Mouse (Mus musculus): ENCODE measurements around the gene Tac4. TPM values are rescaled to one million over a fixed set of nuclear protein-coding genes. Genes with fewer than 3 reads are reported as not detected.

The Tac4 gene
- polyA plus RNA-seq, 1 experiment from 2014 or later: not detected

DNA sequence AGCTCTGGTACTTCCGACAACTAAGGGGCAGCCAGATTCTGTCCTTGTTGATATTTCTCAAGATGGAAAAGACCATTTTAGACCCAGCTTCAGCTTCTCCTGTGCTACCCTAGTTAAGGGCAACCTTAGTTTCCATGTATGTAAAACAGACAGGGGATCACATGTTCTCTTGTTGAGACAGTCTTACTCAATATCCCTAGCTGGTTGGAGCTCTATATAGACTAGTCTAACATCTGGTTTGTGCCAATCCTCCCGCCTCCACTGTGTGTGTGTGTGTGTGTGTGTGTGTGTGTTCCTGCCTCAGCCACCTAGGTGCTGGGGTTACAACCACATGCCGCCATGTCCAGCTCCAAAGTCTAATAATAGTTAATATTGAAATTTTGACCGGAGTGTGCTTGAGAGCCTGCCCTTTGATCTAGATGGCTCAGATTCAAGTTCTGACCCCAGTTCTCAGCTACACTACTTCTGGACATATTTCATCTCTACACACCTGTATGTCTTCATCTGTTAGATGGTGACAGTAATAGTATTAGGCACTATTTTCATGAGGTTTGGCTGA is 3.2 kb downstream of the Tac4 start:
- Histone ChIP-seq H3K4me1 (replicated peaks) (peaks cover 7% of the 10 kb centered on the region), H3K9ac (no peak overlapping the region), H3K9me3 (no peaks in the 10 kb centered on the region), H3K27ac (peak overlapping the region; percentile 72), H3K36me3 (no peaks in the 10 kb centered on the region), H3K4me2 (replicated peaks) (no peak overlapping the region), H3K27me3 (replicated peaks) (no peaks in the 10 kb centered on the region), H3K4me3 (replicated peaks) (no peak overlapping the region)
- 76% methylated on average over 4 of the region's 4 CpGs for WGBS
- ATAC-seq: no peak

DNA sequence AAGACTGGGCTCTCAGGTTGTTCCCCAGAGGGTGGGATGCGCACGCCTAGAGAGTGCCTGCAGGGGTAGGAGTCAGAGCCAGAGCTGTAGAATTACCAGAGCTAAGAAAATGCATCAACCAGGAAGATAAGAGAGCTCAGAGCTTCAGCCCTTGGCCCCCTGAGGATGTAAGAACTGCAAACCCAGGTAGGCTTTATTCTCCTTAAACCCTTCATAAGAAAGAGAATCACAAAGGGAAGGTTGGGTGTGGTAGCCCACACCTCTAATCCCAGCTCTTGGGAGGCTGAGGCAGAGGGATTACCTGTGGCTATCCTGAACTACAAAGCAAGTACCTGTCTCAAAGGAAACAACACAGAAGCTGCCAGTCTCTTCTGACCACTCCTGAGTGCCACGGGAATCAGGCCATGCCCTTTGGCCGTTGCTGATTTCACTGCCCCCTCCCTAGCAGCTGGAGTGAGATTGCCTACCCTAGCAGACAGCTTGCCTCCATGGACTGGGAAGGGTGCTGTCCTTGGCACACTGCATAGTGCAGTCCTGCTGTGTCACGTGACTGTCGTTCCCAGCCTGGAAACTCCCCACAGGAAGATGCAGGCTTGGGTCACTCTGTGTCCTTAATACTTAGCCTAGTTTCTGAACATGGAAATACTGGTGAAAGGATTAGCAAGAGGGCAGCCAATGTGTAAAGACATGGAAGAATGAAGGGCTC is 5.4 kb downstream of the Tac4 start:
- Histone ChIP-seq H3K4me1 (replicated peaks) (0 out of 2 replicates have a peak, but pooled peaks cover 5% of the 10 kb centered on the region), H3K27me3 (replicated peaks) (no peaks in the 10 kb centered on the region), H3K4me3 (replicated peaks) (no peak overlapping the region), H3K9ac (no peak overlapping the region), H3K4me2 (replicated peaks) (no peak overlapping the region), H3K36me3 (peaks cover 5% of the 10 kb centered on the region; the same call in 1 of the 2 replicates), H3K27ac (no peak overlapping the region), H3K9me3 (no peaks in the 10 kb centered on the region)
- ATAC-seq: peak; percentile 34; the same call in 1 of the 2 replicates
- 56% methylated on average over 6 of the region's 6 CpGs for WGBS

DNA sequence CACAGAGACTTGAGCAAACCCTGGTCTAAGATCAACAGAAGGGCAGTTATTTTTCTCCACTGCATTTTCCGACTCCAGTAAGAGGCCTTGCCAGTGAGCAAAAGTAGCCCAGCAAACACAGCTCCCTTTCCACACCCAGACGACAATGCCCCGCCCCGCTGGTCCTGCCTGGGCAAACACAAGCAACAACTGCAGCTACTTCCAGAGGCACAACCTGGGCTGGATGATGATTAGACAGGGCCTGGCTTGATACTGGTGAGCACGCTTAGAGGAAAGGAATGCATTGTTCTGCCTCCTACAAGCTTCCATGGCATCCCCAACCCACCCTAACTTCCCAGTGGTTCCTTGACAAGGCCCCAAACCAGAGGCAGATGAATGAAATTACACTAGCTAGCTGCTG is 12.3 kb downstream of the Tac4 start:
- H3K4me2 ChIP-seq (replicated peaks): no peak overlapping the region
- no peak for ATAC-seq
- H3K4me1 ChIP-seq (replicated peaks): no peaks in the 10 kb centered on the region
- no peaks in the 10 kb centered on the region for H3K9me3 ChIP-seq
- peaks cover 58% of the 10 kb centered on the region for H3K36me3 ChIP-seq
- no peak overlapping the region for H3K9ac ChIP-seq
- no peak overlapping the region for H3K27ac ChIP-seq
- no peaks in the 10 kb centered on the region for H3K27me3 ChIP-seq (replicated peaks)
- H3K4me3 ChIP-seq (replicated peaks): no peak overlapping the region
- WGBS: 71% methylated on average over 5 of the region's 5 CpGs

DNA sequence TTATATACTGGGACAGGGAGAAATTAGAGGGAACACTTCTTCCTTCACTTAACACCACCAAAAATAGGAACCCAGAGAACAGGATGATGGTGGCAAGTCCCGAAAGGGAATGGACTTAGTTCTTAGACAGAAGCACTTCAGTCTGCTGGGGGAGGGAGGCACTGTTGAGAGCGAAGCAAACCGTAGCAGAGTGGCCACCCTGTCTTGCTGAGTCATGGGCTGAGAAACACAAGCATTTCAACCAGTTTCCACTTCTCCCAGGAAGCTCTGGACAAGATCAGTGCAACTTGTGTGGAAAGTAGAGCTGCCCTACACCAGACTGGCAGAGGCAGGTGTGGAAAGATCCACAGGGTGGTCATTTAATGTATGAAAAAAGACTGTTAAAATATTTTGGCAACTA is 13.3 kb downstream of the Tac4 start:
- Histone ChIP-seq H3K27ac (no peak overlapping the region), H3K27me3 (replicated peaks) (no peaks in the 10 kb centered on the region), H3K9me3 (no peaks in the 10 kb centered on the region), H3K4me2 (replicated peaks) (no peak overlapping the region), H3K36me3 (peaks cover 64% of the 10 kb centered on the region), H3K4me1 (replicated peaks) (no peaks in the 10 kb centered on the region), H3K9ac (no peak overlapping the region), H3K4me3 (replicated peaks) (no peak overlapping the region)
- 72% methylated on average over 3 of the region's 3 CpGs for WGBS
- ATAC-seq: no peak

DNA sequence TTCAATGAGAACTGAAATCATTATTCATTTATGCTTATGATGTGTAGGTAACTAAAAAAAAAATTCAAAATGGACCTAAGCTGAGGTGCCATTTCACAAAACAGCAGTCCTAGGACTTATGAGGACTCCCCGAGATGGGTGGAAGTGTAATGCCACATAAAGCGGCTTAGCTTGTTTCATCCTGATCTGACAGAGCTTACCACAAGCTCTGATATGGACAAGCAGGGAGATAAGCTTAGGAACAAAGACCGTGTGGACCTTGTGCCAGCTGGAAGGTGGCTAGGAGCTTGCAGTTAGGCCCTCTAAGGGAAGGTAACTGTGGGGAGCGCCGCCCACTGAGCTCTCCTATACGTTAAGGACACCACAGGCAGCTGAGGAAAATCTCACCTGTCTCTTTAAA is 14.7 kb downstream of the Tac4 start:
- H3K4me1 ChIP-seq (replicated peaks): no peaks in the 10 kb centered on the region
- no peak overlapping the region for H3K27ac ChIP-seq
- no peak overlapping the region for H3K9ac ChIP-seq
- H3K27me3 ChIP-seq (replicated peaks): no peaks in the 10 kb centered on the region
- no peak for ATAC-seq
- H3K4me3 ChIP-seq (replicated peaks): no peak overlapping the region
- H3K9me3 ChIP-seq: no peaks in the 10 kb centered on the region
- 83% methylated on average over 6 of the region's 6 CpGs for WGBS
- H3K4me2 ChIP-seq (replicated peaks): no peak overlapping the region
- H3K36me3 ChIP-seq: peaks cover 71% of the 10 kb centered on the region

DNA sequence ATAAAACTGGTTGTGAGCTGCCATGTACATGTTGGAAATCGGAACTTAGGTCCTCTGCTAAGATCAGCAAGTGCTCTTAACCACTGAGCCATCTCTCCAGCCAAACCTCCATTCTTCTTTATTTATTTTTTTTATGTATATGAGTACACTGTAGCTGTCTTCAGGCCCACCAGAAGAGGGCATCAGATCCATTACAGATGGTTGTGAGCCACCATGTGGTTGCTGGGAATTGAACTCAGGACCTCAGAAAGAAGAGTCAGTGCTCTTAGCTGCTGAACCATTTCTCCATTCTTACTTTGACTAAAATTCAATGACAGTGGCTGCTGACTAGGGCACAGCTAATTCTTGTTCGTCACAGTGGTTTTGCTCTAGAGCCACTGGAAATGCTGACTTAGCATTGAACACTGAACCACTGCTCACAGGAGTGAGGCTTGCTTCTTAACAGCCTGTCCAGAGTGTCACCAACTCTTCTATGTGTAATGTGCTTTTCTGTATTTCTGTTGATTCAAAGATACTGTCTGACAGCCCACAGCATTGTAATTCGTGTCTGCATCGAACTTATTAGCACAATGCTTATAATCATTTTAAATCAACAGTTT is 17.8 kb downstream of the Tac4 start:
- ATAC-seq: no peak
- H3K4me1 ChIP-seq (replicated peaks): no peaks in the 10 kb centered on the region
- H3K27me3 ChIP-seq (replicated peaks): no peaks in the 10 kb centered on the region
- peaks cover 61% of the 10 kb centered on the region for H3K36me3 ChIP-seq
- no peak overlapping the region for H3K4me2 ChIP-seq (replicated peaks)
- no peak overlapping the region for H3K4me3 ChIP-seq (replicated peaks)
- no peak overlapping the region for H3K27ac ChIP-seq
- no peak overlapping the region for H3K9ac ChIP-seq
- WGBS: 89% methylated on average over 4 of the region's 4 CpGs
- no peaks in the 10 kb centered on the region for H3K9me3 ChIP-seq

DNA sequence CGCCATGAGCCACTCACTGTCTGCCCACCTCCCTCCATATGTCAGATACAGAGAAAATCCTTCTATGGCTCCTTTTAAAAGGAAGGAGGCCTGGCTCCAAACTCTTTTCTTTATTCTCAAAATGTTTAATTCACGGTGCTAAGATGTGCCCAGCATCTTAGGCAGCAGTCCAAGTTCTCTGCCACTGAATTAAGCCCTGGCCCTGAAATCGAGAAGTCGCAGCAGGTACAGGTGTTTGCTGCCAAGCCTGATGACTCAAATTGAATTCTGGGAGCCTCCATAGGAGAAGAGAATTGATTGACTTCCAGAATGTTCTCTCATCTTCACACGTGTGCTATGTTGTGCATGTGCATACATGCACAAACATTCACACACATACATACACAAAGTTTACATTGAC is 21.0 kb downstream of the Tac4 start:
- H3K9ac ChIP-seq: no peak overlapping the region
- ATAC-seq: no peak
- no peak overlapping the region for H3K4me3 ChIP-seq (replicated peaks)
- no peak overlapping the region for H3K27ac ChIP-seq
- no peaks in the 10 kb centered on the region for H3K9me3 ChIP-seq
- H3K4me1 ChIP-seq (replicated peaks): no peaks in the 10 kb centered on the region
- no peak overlapping the region for H3K4me2 ChIP-seq (replicated peaks)
- no peaks in the 10 kb centered on the region for H3K27me3 ChIP-seq (replicated peaks)
- WGBS: 93% methylated on average over 5 of the region's 5 CpGs
- H3K36me3 ChIP-seq: peaks cover 51% of the 10 kb centered on the region

DNA sequence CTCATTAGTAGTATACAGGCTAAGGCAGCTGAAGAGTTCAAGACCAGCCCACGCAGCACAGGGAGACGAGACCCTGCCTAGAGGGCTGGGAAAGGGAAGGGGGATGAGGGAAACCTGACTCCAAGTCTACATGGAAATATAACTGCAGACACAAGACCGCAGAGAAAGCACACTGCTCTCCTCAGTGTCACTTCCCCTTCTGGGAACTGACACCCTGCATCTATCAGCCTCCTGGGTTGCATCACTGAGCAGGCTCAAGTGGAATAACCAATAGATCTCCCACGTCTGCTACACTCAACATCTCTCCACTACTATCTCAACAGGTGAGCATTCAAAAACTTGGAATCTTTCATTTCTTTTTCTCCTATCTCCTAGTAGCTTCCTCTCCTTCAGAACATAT is 30.7 kb downstream of the Tac4 start:
- Histone ChIP-seq H3K4me3 (replicated peaks) (no peak overlapping the region), H3K9ac (no peak overlapping the region), H3K9me3 (no peaks in the 10 kb centered on the region), H3K4me1 (replicated peaks) (no peaks in the 10 kb centered on the region), H3K27ac (no peak overlapping the region), H3K27me3 (replicated peaks) (no peaks in the 10 kb centered on the region), H3K4me2 (replicated peaks) (no peak overlapping the region), H3K36me3 (peaks cover 38% of the 10 kb centered on the region)
- no peak for ATAC-seq
- 72% methylated on average over 4 of the region's 4 CpGs for WGBS

DNA sequence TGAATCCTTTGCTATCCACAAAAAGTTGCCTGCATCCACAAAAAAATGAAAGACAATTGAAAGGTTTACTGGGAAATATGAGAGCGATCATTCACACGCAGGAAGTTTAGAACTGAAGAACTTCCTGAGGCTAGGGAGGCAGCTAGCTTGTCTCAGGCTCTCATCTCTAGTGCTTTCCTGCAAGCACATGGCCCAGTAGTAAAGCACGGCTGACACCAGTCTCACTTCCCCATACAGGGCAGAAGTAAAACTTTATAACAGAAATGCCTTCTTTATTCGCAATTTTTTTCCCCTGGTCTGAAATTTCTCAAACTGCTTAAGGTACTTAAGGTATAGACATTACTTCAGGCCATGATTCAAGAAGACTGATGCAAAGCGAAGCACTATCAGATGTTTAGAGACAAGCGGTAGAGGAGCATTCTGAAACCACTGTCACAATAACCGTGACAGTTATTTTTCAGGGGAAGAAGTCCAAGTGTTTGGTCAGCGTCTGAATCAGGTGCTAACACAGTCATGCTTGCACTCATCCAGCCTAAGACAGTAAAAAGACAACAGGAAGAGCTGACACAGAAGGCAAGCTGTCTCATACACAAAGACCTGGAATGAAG is 31.8 kb downstream of the Tac4 start:
- H3K9ac ChIP-seq: no peak overlapping the region
- H3K4me1 ChIP-seq (replicated peaks): no peaks in the 10 kb centered on the region
- no peak overlapping the region for H3K4me2 ChIP-seq (replicated peaks)
- 85% methylated on average over 8 of the region's 8 CpGs for WGBS
- H3K9me3 ChIP-seq: no peaks in the 10 kb centered on the region
- H3K4me3 ChIP-seq (replicated peaks): no peak overlapping the region
- no peaks in the 10 kb centered on the region for H3K27me3 ChIP-seq (replicated peaks)
- peaks cover 38% of the 10 kb centered on the region for H3K36me3 ChIP-seq
- H3K27ac ChIP-seq: no peak overlapping the region
- ATAC-seq: no peak

DNA sequence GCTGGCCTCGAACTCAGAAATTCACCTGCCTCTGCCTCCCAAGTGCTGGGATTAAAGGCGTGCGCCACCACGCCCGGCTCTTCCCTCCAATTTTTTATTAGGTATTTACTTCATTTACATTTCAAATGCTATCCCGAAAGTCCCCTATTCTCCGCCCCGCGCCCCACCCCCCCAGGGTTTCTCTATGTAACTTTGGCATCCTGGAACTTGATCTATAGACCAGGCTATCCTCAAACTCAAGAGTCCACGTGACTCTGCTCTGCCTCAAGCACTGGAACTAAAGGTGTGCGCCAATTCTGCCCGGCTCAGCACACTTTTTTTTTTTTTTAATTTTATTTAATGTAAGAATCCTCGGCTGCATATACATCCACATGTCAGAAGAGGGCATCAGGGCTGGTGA is 34.4 kb downstream of the Tac4 start:
- Histone ChIP-seq H3K9me3 (no peaks in the 10 kb centered on the region), H3K4me3 (replicated peaks) (no peak overlapping the region), H3K4me1 (replicated peaks) (no peaks in the 10 kb centered on the region), H3K36me3 (peaks cover 39% of the 10 kb centered on the region), H3K4me2 (replicated peaks) (no peak overlapping the region), H3K9ac (no peak overlapping the region), H3K27me3 (replicated peaks) (no peaks in the 10 kb centered on the region), H3K27ac (no peak overlapping the region)
- WGBS: 91% methylated on average over 13 of the region's 13 CpGs
- ATAC-seq: no peak

DNA sequence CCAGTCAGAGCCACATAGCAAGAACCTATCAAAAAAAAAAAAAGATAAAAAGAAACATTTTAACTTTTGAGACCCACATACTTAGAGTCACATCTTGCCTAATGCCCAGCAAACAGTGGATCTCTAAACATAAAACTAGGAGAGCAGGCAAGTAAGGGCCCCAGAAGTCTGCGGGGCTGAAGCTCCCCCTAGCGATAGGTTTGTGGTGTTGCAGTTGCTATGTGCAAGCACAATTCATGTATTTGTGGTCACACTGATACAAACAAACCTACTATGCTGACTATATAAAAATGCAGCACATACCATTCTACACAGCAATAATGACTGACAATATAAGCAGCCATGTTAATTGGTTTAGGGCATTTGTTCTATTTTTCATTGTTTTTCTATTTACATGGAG is 36.8 kb downstream of the Tac4 start:
- 20% methylated on average over 2 of the region's 2 CpGs for WGBS
- H3K36me3 ChIP-seq: peaks cover 36% of the 10 kb centered on the region
- H3K27ac ChIP-seq: no peak overlapping the region

DNA sequence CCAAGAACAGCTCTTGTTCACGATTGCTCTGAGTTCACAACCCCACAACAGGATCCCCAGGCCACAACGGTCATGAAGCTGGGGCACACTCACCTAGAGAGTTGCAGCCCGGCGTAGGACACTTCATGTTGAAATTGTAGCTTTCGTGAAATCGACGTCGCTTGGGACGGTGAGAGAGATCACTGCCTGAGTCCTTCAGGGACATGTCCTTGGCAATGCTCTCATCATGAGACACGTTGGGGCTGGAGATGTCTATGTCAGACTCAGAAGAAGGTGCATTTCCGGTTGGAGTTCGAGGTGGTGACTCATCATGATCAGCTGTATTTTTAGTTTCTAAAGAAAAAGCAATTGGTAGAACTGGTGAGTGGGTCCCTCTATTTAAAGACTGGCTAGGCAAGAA is 38.6 kb downstream of the Tac4 start:
- WGBS: 91% methylated on average over 12 of the region's 12 CpGs
- Histone ChIP-seq H3K27ac (no peak overlapping the region), H3K4me2 (replicated peaks) (no peak overlapping the region), H3K27me3 (replicated peaks) (no peaks in the 10 kb centered on the region), H3K4me3 (replicated peaks) (no peak overlapping the region), H3K36me3 (peaks cover 25% of the 10 kb centered on the region), H3K9ac (no peak overlapping the region), H3K9me3 (no peaks in the 10 kb centered on the region), H3K4me1 (replicated peaks) (0 out of 2 replicates have a peak, but pooled peaks cover 2% of the 10 kb centered on the region)
- no peak for ATAC-seq

More for the DNA sequence above, 36.8 kb downstream of the Tac4 start:
- Histone ChIP-seq H3K4me1 (replicated peaks) (0 out of 2 replicates have a peak, but pooled peaks cover 2% of the 10 kb centered on the region), H3K4me2 (replicated peaks) (no peak overlapping the region), H3K27me3 (replicated peaks) (no peaks in the 10 kb centered on the region), H3K9ac (no peak overlapping the region), H3K9me3 (no peaks in the 10 kb centered on the region), H3K4me3 (replicated peaks) (no peak overlapping the region)
- no peak for ATAC-seq

Data from intestine, embryonic 15.5 days (tissue).